ENCODE assay signal across 9 mouse cellular contexts in genomic region chr5:48345095-48345982, GRCm38 (mm10). TPM values are rescaled to one million over a fixed set of nuclear protein-coding genes. Genes with fewer than 3 reads are reported as not detected.
DNase-seq lines count a peak whose midpoint lies in the region; ATAC-seq and TF ChIP-seq lines count a peak whose summit lies in the region.
"Had no signal": no experiment of that assay in that cellular context is flagged by ENCODE, and none has a peak within 500 bp of the region (broad histone marks: within the 10 kb centered on the region; RNA-seq: fewer than 3 reads in every experiment).

No protein-coding gene starts in this region.

- TF ChIP-seq CTCF in forebrain, postnatal 0 days (IDR thresholded peaks at IDR 0.05; ENCODE audit: low read depth) = peak; percentile 70

- H3K4me3 ChIP-seq in kidney, embryonic 15.5 days (replicated peaks) = no peak overlapping the region
- no peak overlapping the region for H3K4me3 ChIP-seq in forebrain, postnatal 0 days (ENCODE audit: low read depth, low read length)
- no peak overlapping the region for H3K4me3 ChIP-seq in midbrain, embryonic 13.5 days (replicated peaks)
- H3K4me3 ChIP-seq: limb, embryonic 12.5 days had no signal

- no peaks in the 10 kb centered on the region for H3K27me3 ChIP-seq in kidney, embryonic 15.5 days
- no peaks in the 10 kb centered on the region for H3K27me3 ChIP-seq in forebrain, postnatal 0 days (ENCODE audit: insufficient read depth, low read length)
- H3K27me3 ChIP-seq in midbrain, embryonic 13.5 days = peaks cover 40% of the 10 kb centered on the region

- no peaks in the 10 kb centered on the region for H3K36me3 ChIP-seq in kidney, embryonic 15.5 days
- H3K36me3 ChIP-seq in forebrain, postnatal 0 days (ENCODE audit: insufficient read depth) = no peaks in the 10 kb centered on the region
- H3K36me3 ChIP-seq in midbrain, embryonic 13.5 days = no peaks in the 10 kb centered on the region
- H3K36me3 ChIP-seq: limb, embryonic 12.5 days had no signal

- H3K9me3 ChIP-seq in kidney, embryonic 15.5 days (replicated peaks) = no peaks in the 10 kb centered on the region
- no peaks in the 10 kb centered on the region for H3K9me3 ChIP-seq in forebrain, postnatal 0 days (ENCODE audit: low read length)
- H3K9me3 ChIP-seq in midbrain, embryonic 13.5 days = no peaks in the 10 kb centered on the region
- H3K9me3 ChIP-seq: limb, embryonic 12.5 days had no signal

- intact Hi-C loops in gastrocnemius, postnatal 14 days (cut with DNase I; ENCODE audit: low total_unique reads) = no loop called here

- ATAC-seq in kidney, embryonic 15.5 days (replicated peaks; ENCODE audit: low FRiP score) = 0 out of 2 replicates have a peak, but pooled peaks have one; percentile 42
- ATAC-seq in forebrain, postnatal 0 days = peak; percentile 95
- peak; percentile 81; the same call in 1 of the 2 replicates for ATAC-seq in midbrain, embryonic 13.5 days

- H3K4me2 ChIP-seq in kidney, embryonic 15.5 days = no peak overlapping the region
- H3K4me2 ChIP-seq in forebrain, postnatal 0 days (ENCODE audit: low read depth) = no peak overlapping the region
- no peak overlapping the region for H3K4me2 ChIP-seq in midbrain, embryonic 13.5 days (replicated peaks)
- H3K4me2 ChIP-seq: limb, embryonic 12.5 days had no signal

- H3K9ac ChIP-seq in kidney, embryonic 15.5 days = no peak overlapping the region
- 0 out of 2 replicates have a peak overlapping the region, but pooled peaks have one; percentile 29 for H3K9ac ChIP-seq in forebrain, postnatal 0 days
- no peak overlapping the region for H3K9ac ChIP-seq in midbrain, embryonic 13.5 days (replicated peaks)
- H3K9ac ChIP-seq: limb, embryonic 12.5 days had no signal

- H3K4me1 ChIP-seq in kidney, embryonic 15.5 days = peaks cover 12% of the 10 kb centered on the region; the same call in 1 of the 2 replicates
- H3K4me1 ChIP-seq in forebrain, postnatal 0 days (ENCODE audit: insufficient read depth) = no peaks in the 10 kb centered on the region
- H3K4me1 ChIP-seq in midbrain, embryonic 13.5 days (replicated peaks) = no peaks in the 10 kb centered on the region
- H3K4me1 ChIP-seq: limb, embryonic 12.5 days had no signal

- no peak for DNase-seq in kidney, postnatal 4 days
- peak; percentile 25 for DNase-seq in Muller cell, postnatal 12 days (ENCODE audit: inconsistent ontology term)
- peak; percentile 64 for DNase-seq in forebrain, postnatal 0 days
- DNase-seq in right cerebral cortex, adult 2 months (ENCODE audit: low spot score in 2 of 2) = no peak
- DNase-seq in frontal cortex, postnatal 36 days (ENCODE audit: low spot score in 2 of 2) = no peak
- DNase-seq in gastrocnemius, postnatal 14 days = no peak

- WGBS in kidney, embryonic 15.5 days = 44% methylated on average over 5 of the region's 5 CpGs
- 44% methylated on average over 5 of the region's 5 CpGs for WGBS in forebrain, postnatal 0 days
- WGBS in midbrain, embryonic 13.5 days = 47% methylated on average over 5 of the region's 5 CpGs

- H3K27ac ChIP-seq in kidney, embryonic 15.5 days = no peak overlapping the region
- peak overlapping the region; percentile 9; the same call in 1 of the 2 replicates for H3K27ac ChIP-seq in forebrain, postnatal 0 days (ENCODE audit: low read depth, low read length)
- no peak overlapping the region for H3K27ac ChIP-seq in midbrain, embryonic 13.5 days
- H3K27ac ChIP-seq: limb, embryonic 12.5 days had no signal

RNA-seq across cellular contexts. Expression of gene 5730480H06Rik, which starts 17.6 kb away (rescaled TPM):
- polyA plus RNA-seq in kidney, embryonic 15.5 days (2015; fragmentation: Nextera tagmentation; extraction: Ambion mirVana) = 23.9 and 27.9 TPM in 2 replicates
- 10.4 and 13.9 TPM in 2 replicates for total RNA-seq in forebrain, postnatal 0 days (2014; rRNA removed)
- polyA plus RNA-seq in forebrain, postnatal 0 days (2015; fragmentation: Nextera tagmentation; extraction: Ambion mirVana) = 11.9 and 17.1 TPM in 2 replicates
- 20.4 and 20.5 TPM in 2 replicates for polyA plus RNA-seq in midbrain, embryonic 13.5 days (2015; fragmentation: Nextera tagmentation; extraction: Ambion mirVana)
- 1 to 10 TPM; 4.7 to 6.3 TPM for total RNA-seq in gastrocnemius, postnatal 14 days (2021)

Comparison
In these comparisons a context has a peak if more than half of its experiments do, and no peak if none do; other contexts are left out.
1. ATAC-seq: peak in every context shown above with its lines; median percentile 95 in forebrain, postnatal 0 days; 81 in midbrain, embryonic 13.5 days; 42 in kidney, embryonic 15.5 days.
2. DNase-seq: peak in Muller cell, postnatal 12 days (single experiment) and forebrain, postnatal 0 days (single experiment); none in kidney, postnatal 4 days (0 of 2), right cerebral cortex, adult 2 months (0 of 2), frontal cortex, postnatal 36 days (0 of 2) and gastrocnemius, postnatal 14 days (single experiment).